Mouse (Mus musculus) heart, adult 9 months (tissue): ENCODE data around the gene Ttll6.

Source experiments
- DNase-seq, 2 experiments: peaks; one replicate each; pipeline ENCODE4 v3.0.0; 2022; ENCODE audit warnings: low spot score in 2 of 2

Ttll6 gene

DNA sequence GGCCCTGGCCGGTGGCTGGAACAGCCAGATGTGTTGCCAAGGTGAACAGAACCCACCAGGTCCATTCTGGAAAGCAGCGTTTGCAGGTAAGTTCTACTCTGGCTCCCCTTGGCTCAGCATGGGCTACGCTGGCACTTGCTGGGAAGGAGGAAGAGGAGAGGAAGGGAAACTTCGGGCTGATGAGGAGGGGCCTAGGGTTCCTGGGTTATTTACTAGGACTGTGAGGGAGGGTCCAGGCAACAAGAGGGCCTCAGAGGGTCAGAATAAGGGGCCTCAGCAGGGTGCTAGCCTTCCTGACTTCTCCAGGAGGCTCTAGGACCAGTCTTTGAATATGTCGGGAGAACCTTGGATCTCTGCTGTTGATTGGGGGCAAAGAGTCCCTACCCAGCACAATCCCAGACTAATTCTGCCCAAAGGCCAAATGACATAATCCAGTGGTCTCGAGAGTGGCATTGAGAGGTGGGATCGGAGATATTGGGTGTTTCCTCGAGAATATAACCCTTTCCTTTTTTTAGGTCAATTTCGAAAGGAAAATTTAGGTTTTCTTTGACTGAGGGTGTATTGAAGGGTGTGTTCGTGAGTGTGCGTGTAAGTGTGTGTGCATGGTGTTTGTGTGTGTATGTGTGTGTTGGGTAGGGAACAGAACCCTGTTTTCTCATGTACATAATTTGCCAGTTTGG, 61.5 kb downstream of the Ttll6 start:
- no peak for DNase-seq

DNA sequence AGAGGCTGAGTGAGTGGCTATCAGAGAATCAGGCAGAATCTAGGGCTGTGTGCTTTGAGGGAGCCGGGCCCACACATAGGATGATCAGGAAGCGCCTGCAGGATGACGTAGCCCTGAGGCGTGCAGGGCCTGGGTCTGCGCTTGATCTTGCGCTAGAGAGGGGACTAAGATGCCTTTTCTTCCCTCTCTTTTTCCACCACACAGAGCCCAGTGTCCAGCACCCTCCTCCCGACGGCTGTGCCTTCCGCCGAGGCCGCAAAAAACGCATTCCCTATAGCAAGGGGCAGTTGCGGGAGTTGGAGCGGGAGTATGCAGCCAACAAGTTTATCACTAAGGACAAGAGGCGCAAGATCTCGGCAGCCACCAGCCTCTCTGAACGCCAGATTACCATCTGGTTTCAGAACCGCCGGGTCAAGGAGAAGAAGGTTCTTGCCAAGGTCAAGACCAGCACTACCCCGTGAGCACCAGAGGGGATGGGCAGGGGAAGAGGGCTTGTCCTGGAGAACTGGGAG, 62.2 kb downstream of the Ttll6 start:
- no peak for DNase-seq

DNA sequence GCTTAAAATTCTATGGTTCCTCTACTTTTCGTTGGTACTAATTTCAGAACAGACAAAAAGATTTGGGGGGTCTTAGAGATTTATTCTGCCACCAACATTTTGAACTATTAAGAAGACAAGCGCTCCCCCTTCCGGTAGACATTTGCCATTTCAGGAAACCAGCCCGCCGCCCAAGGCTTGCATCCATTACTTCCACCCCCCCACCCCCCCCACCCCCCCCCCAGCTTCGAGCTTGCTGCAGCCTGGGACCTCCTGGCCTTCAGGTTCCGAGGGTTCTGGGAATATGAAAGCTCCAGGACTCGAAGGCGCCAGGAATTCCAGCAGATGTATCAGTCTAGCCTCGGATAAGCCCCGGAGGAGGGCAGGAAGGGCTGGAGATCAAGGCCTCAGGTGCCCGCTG, 65.1 kb downstream of the Ttll6 start:
- no peak for DNase-seq

DNA sequence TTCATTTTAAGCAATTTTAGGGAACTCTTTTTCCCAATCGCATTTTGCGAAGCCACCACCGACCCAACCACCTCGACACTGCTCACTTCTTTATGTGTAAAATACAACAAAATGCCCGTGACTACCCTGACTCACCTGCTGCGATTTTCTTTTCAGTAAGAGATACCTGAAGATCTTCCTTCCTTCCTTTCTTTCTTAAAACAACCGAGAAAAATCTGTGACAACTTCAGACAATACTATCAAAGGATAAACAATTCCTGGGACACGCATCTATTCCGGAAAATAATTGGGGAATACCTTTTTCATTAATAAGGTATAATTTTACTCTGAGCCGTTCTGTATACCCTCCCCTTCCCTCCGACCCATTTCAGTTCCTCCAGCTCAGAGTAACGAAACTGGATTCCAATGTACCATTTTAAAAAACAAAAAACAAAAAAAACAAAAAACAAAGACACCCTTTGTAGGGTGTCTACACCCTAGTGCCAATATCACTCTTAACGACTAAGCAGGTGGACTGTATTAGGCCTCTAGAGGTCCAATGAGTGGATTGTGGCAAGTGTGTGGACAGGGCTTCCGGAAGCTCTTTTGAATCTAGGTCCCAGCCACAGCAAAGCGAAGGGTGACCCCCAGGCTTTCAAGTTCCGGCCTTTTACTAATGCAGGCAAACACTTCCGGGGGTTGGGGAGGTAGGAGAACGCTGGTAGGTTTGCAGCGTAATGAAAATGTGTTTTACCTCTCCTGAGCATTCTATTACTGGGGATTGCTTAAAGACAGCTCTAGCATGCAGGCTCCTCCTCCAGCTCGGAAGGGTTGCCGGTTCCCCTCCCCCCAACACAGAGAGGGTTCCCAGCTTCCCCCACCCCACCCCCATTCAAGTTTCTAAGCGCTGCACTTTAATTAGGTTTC, 65.8 kb downstream of the Ttll6 start:
- no peak for DNase-seq

DNA sequence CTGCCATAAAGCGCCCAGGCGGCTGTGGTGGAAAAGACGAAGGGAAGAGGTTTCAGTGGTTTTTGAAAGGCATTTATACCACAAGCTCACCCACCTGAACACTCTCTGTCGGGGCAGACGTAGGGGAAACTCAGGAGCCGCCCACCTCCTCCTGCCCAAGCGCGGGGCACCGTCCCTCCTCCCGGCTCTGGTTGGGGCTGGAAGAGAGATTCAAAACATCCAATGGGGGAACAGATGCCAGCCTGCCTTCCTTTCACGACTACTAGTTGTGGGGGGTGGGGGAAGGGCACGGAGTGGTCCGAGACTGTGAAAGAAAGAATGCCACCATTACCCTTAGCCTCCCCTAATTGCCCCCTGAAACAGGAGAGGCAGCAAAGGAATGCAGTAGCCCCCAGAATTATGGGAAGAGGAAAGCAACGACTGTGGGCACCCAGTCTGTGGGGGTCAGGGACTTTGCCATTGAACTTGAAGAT, 66.6 kb downstream of the Ttll6 start:
- DNase-seq = no peak

DNA sequence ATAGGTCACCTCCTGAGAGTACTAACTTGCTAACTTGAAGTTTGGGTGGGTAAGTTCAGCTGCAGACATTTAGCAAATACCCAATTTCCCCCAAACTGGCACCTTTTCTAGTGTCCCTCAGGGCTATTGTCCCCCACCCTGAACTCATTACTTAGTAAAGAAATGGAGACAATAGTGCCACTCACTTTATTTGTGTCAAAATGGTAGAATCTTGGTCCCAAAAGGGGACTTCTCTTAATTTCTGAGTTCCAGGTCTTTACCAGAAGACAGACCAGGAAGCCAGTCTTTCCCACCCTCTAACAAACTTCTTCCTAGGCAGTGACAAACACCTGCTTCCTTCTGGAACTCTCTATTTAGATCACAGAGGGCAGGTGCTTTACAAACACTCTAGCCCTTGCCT, 68.2 kb downstream of the Ttll6 start:
- no peak for DNase-seq

DNA sequence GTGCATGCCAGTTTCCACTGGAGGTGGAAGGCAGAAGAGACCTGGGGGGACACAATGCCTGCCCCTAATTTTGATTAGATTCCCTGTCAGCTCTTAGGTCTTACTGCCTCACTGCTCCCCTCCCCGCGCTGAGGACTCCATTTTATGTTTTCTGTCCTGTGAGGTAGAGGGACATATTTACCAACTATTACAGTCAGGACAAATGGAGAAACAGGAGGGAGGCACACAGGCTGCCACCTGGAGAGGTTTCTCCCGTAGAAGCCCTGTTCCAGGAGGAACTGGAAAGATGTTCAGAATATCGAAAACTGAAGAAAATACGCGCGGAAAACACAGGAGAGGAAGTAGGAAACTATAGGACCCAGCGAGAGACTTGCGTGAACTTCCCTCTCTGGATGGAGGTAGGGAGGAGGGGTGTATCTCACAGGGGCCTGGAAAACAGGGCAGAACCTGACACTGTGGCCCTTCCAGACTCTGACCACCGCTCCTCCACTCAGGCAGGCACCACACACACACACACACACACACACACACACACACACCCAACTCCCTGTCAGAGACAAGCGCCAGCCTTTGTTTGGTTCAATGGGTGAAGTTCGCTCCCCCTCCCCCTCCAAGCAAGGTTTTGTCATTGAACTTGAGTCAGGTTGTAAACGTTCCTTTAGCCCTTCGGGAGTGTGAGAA, 69.0 kb downstream of the Ttll6 start:
- DNase-seq = no peak

DNA sequence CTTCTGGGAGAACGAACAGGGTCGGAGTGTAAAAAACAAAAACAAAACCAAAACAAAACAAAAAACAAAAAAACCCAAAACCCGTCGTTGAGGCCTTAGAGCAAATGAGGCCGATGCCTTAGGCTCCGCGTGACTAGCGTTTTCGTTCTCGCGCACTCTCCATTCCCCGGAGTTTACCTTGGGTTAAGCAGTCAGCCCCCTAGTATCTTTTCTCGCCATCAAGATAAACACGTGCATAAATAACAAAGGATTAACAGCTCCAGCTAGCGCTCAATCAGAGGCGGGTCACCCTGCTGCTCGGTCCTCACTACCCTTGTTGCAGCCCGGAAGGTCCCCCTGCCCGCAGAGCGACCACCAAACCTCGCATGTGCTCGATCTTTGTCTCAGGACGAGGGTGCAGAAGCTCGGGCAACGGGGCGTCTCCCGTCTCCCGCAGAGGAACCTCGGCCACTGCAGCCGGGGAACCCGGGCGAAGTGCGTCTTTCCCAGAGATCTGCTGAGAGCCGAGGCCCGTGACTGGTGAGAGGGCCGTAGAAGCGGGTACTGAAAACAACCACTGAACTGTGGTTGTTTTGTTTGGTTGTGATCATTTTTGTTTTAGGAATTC, 69.7 kb downstream of the Ttll6 start:
- DNase-seq = no peak

DNA sequence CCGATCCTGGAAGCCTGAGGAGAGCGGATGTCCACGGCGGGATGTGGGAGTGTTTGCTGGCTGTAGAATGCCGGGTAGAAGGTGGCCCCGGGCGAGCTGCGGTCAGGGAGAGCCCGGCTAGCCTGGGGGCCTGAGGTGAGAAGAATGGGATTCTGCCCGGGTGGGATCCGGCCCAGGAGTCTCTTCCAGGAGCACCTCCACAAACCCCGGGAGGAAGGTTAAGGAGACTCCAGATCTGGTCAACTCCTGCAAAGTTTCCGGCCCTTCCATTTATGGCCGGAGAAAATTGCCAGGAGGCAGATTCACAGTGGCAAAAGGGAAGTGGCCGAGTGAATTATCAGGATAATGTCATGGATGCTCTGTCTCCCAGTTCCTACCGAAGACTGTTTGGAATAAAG, 70.2 kb downstream of the Ttll6 start:
- DNase-seq = no peak

DNA sequence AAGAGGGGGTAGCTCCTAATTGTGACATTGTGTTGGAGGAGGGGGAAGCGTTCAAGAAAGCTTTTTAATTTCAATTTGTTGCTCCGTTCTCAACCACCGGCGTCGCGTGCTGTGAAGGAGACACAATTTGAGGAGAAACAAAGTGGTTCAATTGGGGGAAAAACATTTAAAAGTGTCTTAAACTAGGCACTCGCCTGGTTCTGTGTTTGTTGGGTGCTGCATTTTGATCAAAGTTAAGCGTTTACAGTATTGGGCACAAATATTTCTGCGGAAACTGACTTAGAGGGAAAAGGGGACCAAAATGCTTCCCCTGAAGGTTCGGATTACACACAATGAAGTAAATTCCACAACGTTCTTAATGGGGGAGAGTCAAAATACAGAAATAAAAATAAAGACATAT, 70.8 kb downstream of the Ttll6 start:
- DNase-seq = no peak

DNA sequence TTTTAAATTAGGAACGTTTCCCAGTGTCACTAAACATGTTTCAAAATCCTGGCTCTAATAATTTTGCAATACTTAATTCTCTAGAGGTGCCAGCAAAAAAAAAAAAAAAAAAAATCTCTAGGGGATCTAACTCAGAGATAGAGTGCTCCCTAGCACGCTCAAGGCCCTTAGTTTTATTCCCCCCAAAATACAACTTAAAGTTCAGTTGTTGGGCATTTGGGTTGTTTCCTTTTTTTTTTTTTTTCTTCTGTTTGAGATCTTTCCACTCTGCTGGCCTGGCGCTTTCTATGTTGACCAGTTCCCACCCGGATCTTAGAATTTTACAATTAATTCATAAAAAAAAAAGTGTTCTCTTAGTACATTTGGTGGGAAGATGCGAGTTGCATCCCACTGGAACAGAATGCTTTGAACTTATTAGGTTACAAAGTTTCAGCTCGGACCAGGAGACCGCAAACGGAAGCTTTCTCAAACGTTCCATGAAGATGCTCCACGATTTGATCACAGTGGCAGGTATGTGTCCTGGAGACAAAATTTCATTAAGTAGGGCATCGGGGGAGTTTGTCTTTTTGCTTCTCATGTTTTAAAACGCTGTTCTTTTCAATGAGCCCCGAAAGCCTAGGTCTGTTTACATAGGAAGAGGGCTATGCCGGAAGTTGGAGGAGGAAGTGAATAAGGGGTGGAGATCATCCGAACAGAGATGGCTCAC, 72.0 kb downstream of the Ttll6 start:
- DNase-seq = no peak
